Mouse (Mus musculus) brain, embryonic 14.5 days (tissue): ENCODE data around the gene Uggt2. TPM values are rescaled to one million over a fixed set of nuclear protein-coding genes. Genes with fewer than 3 reads are reported as not detected.
"Not testable (repeated sequence)": the region's sequence is repeated elsewhere in the genome, so short reads cannot be mapped to it uniquely, and the experiment has no call there.

ENCODE experiments used
- DNase-seq: peaks from one replicate; pipeline ENCODE4 v3.0.0-alpha.2; 2011; ENCODE audit warnings: low read depth
- CTCF ChIP-seq: fragments of 200-500 bp; IDR thresholded peaks from 2 replicates; pipeline ENCODE4 v1.5.1; 2012; ENCODE audit warnings: inconsistent platforms, mild to moderate bottlenecking, moderate library complexity, borderline replicate concordance; ENCODE audit not compliant: insufficient read depth, insufficient read length; ENCODE audit errors: extremely low read depth
- POLR2A ChIP-seq: fragments of 200-500 bp; IDR thresholded peaks from 2 replicates; pipeline ENCODE4 v1.6.1; 2012; ENCODE audit warnings: mild to moderate bottlenecking, inconsistent platforms, borderline replicate concordance; ENCODE audit not compliant: poor library complexity, insufficient read depth, insufficient read length, severe bottlenecking; ENCODE audit errors: extremely low read depth
- polyA plus RNA-seq: library from polyadenylated mRNA; depleted of rRNA; stranded (reverse); fragments of >200 nt; gene quantifications from 2 replicates; pipeline ENCODE4 v1.2.3, GENCODE M21; 2012

The Uggt2 gene
- polyA plus RNA-seq, 1 experiment = 42.6 TPM

DNA sequence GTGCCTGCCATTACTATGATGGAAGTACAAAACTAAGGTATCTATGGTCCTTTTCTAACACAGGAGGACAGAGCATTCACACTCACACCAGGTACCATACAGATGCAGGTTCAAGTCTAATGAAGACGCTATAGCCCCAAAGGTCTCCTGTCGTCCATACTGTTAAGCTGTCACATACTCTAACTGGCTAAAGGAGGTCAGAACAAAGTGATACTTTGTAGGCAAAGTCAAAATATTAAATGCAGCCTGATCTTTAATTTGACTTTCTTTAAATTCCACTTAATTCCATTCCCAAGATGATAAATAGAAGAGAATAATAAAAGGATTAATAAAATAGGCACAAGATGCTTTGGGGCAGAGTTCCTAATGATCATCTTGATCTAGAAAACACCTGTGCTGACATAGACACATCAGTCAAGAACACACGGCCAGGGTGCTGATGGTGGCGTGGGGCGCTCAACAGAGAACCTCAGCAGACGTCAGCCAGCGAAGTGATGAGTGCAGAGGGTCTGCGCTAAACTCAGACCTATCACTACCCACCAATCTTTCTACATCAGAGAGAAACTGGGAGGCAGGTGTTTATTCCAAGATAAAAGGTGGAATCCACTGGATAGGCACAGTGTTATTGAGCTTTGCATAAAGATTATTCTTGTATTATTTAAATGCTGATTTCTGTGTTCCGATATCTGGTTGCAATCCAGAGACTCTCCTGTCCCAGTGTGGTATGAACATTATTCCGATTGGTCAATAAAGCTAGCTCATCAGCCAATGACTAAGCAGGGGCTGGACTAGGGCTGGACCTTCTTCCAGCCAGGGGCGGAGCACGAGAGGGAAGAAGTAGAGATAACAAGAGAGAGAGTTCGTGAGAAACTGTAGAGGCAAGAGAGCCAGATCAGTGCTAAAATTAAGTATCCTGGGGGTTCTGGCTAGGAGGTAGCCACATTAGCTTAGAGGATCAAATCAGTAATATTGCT lies 111.4 kb downstream of the Uggt2 start:
- DNase-seq = peak; percentile 30
- TF ChIP-seq POLR2A (no peak), CTCF (no peak)

DNA sequence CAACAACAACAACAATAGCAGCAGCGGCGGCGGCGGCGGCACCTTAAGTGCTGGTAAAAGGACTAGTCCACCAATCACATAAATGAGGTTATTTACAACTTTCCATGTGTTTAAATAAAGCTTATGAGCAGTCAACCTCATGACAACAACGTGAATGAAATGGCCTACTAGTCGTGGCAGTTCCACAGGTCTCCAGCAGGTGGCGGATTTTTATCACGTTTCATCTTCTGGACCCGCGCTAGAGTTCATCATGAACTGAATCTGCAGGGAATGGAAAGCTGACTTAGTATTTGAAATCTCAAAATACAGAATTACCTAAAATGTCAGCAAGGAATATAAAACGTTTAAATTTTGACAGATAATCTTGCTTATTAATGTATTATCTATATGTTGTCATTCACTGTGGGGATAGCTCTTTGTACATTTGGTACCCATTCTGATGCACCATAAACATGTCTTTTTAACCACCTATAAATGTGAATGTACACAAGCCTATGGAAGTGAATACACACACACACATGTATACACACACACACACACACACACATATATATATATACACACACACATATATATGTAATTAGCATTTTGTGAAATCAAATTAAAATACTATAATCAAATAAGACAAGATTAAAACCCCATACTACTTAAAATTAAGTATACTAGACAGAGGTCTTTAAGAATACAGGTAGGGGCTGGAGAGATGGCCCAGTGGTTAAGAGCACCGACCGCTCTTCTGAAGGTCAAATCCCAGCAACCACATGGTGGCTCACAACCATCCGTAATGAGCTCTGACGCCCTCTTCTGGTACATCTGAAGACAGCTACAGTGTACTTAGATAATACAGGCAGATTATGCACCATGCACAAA lies 112.3 kb downstream of the Uggt2 start:
- peak; percentile 79 for DNase-seq
- no peak for TF ChIP-seq POLR2A
- peak; percentile 87 for TF ChIP-seq CTCF

DNA sequence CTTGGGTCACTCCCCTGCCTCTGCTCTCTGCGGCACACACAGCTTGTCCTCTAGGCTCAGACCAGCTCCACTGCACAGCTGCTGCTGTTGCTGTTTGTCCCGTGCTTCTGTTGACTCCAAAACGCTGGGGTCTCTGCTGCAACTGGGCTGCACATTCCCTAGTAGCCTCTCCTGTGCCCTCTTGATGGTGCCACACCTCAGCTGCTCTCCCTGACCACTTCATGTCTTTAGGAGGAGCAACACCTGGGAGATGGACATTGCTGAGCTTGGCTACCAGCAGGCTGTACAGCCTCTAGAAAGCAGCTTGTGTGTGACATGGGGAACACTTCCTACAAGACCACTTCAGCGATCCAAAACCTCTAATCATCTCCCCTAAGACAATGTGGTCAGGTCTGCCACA lies 115.1 kb downstream of the Uggt2 start:
- TF ChIP-seq CTCF = no peak
- TF ChIP-seq POLR2A = no peak
- DNase-seq = no peak

DNA sequence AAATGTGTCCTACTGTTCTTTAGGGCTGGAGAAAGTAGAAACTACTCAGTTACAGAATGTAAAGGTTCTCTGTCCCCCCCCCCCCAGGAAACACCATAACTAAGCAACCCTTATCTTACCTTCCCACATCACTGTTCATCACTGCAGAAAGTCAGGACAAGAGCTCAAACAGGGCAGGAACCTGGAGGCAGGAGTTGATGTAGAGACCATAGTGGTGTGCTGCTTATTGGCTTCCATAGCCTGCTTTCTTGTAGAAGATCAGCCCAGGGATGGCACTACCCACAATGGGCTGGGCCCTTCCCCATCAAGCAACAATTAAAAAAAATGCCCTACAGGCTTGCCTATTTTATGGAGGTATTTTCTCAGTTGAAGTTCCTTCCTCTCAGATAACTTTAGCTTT lies 115.8 kb downstream of the Uggt2 start:
- TF ChIP-seq CTCF (no peak), POLR2A (no peak)
- DNase-seq = no peak

GRCm38 (mm10) chr14:118982429-118983045 lies 116.7 kb downstream of the Uggt2 start:
- DNase-seq = peak; percentile 24

GRCm38 (mm10) chr14:118981711-118982428 lies 117.4 kb downstream of the Uggt2 start:
- DNase-seq = not testable (repeated sequence)

GRCm38 (mm10) chr14:118980890-118981289 lies 118.3 kb downstream of the Uggt2 start:
- TF ChIP-seq CTCF (no peak), POLR2A (no peak)
- no peak for DNase-seq

- no peak for DNase-seq
- TF ChIP-seq POLR2A (no peak), CTCF (no peak)
These were observed 118.9 kb downstream of the Uggt2 start for GRCm38 (mm10) chr14:118980358-118980757.

GRCm38 (mm10) chr14:118979571-118980325 lies 119.5 kb downstream of the Uggt2 start:
- no peak for DNase-seq
- TF ChIP-seq CTCF (no peak), POLR2A (no peak)

DNA sequence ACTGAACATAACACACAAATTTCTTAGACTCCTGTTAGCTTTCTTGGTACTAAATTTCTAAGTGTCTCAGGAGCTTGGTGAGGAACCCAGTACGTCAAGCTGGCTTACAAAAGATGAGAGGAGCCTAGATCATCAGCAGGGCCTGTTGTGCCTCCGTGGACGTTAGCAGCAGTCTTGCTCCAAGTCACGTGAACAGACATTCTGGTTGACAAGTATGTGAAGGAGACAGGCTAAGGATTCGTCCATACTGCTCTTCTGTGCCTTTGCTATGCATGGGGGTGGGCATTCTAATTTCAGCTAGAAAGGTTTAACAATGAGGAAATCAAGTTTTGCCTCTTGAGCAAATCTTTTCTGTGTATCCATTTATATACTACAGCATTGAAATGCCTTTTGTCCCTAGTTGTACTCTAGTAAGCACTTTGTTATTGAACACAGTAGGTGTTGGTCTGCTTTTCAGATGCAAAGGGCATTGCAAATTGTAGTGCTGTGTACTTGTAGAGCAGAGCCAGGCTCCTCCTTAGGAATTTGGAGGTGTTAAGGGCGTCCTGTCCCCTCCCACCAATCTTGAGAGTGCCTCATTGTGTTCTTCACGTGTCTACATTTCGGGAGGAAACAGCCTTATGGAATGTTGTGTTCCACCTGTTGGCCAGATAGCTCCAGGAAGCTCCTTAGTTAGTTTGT lies 122.0 kb downstream of the Uggt2 start:
- DNase-seq = no peak
- TF ChIP-seq CTCF (no peak), POLR2A (no peak)
